Mouse (Mus musculus) liver, adult 2 months (tissue): ENCODE data around the gene Agtrap. TPM values are rescaled to one million over a fixed set of nuclear protein-coding genes. Genes with fewer than 3 reads are reported as not detected.
A peak's percentile ranks its signal among the peaks of the same experiment; 100 is the strongest.
"Not testable (repeated sequence)": the region's sequence is repeated elsewhere in the genome, so short reads cannot be mapped to it uniquely, and the experiment has no call there.

Experiments
- DNase-seq: peaks from one replicate; pipeline ENCODE4 v3.0.0-alpha.2; 2011; ENCODE audit warnings: low read depth, low spot score; ENCODE audit errors: extremely low read depth
- H3K27ac ChIP-seq: fragments of 200-500 bp; replicated peaks from 2 replicates; pipeline ENCODE4 v1.5.1; 2012; ENCODE audit warnings: low read depth, mild to moderate bottlenecking, control low read depth, inconsistent platforms, low read length; ENCODE audit not compliant: insufficient read depth
- H3K27me3 ChIP-seq: fragments of 200-500 bp; 2 replicates; pipeline ENCODE4 v1.6.1; 2012; ENCODE audit warnings: mild to moderate bottlenecking, moderate library complexity, low read length, inconsistent platforms; ENCODE audit not compliant: control insufficient read depth, insufficient read depth
- H3K36me3 ChIP-seq: fragments of 200-500 bp; 2 replicates; pipeline ENCODE4 v1.6.1; 2012; ENCODE audit warnings: low read length, inconsistent platforms; ENCODE audit not compliant: control insufficient read depth, insufficient read depth
- H3K4me1 ChIP-seq: fragments of 200-500 bp; 2 replicates; pipeline ENCODE4 v1.6.1; 2011; ENCODE audit warnings: low read length; ENCODE audit not compliant: control insufficient read depth, insufficient read depth
- H3K4me3 ChIP-seq: fragments of 200-500 bp; 2 replicates; pipeline ENCODE4 v1.5.1; 2011; ENCODE audit warnings: low read depth, mild to moderate bottlenecking, control low read depth, low read length, moderate library complexity; ENCODE audit not compliant: insufficient read depth
- H3K79me2 ChIP-seq: fragments of 200-500 bp; 2 replicates; pipeline ENCODE4 v1.6.1; 2012; ENCODE audit warnings: inconsistent platforms, mild to moderate bottlenecking, low read length, moderate library complexity; ENCODE audit not compliant: control insufficient read depth, insufficient read depth
- H3K9ac ChIP-seq: fragments of 200-500 bp; 2 replicates; pipeline ENCODE4 v1.6.1; 2012; ENCODE audit warnings: low read depth, mild to moderate bottlenecking, control low read depth, inconsistent platforms, low read length
- CTCF ChIP-seq: fragments of 200-500 bp; IDR thresholded peaks from 2 replicates; pipeline ENCODE4 v1.5.1; 2011; ENCODE audit warnings: low read depth, low read length, control low read depth
- POLR2A ChIP-seq: fragments of 200-500 bp; IDR thresholded peaks from 2 replicates; pipeline ENCODE4 v1.6.1; 2011; ENCODE audit warnings: low read length, control low read depth; ENCODE audit not compliant: insufficient read depth; ENCODE audit errors: extremely low read depth
- WGBS: fragments of 180-500 bp; shearing (Covaris S2); methylation state at CpG from one replicate; pipeline ENCODE4 v1.1.7; 2018; 5-methylcytosine and 5-hydroxymethylcytosine counted together
- polyA plus RNA-seq: library from polyadenylated mRNA; depleted of rRNA; stranded (reverse); fragments of >200 nt; gene quantifications from 2 replicates; pipeline ENCODE4 v1.2.3, GENCODE M21; 2012
- total RNA-seq: library from RNA; depleted of rRNA; stranded (reverse); fragments of >200 nt; gene quantifications from 2 replicates; pipeline ENCODE4 v1.2.3, GENCODE M21; 2014

Agtrap gene
- total and polyA plus RNA-seq, 2 experiments: 2.1 to 3.7 TPM

DNA sequence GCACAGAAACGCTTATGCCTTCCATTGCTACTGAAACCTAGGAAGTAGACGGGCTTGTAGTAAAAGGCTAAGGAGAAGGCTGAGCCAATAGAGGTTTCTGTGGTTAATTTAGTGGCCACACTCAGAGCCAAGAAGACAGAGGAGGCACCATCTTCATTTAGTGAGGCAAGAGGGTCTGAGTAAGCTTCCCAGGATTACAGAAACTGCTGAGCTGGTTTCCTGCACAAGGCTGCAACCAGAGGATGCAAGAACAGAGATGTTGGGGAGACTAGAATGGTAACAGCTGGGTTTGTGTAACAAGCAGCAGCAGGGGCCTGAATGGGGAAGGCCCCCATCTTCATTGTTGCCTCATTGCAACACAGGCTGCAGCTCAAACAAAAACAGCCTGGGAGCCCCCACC is 40.8 kb upstream of the Agtrap start:
- WGBS: 62% methylated on average over 2 of the region's 2 CpGs
- no peaks in the 10 kb centered on the region for H3K4me1 ChIP-seq
- H3K27ac ChIP-seq: no peak overlapping the region
- H3K4me3 ChIP-seq: no peak overlapping the region
- no peak for TF ChIP-seq CTCF
- no peak for TF ChIP-seq POLR2A
- H3K79me2 ChIP-seq: no peaks in the 10 kb centered on the region
- H3K9ac ChIP-seq: no peak overlapping the region
- no peaks in the 10 kb centered on the region for H3K36me3 ChIP-seq
- DNase-seq: no peak
- peaks cover 14% of the 10 kb centered on the region for H3K27me3 ChIP-seq

DNA sequence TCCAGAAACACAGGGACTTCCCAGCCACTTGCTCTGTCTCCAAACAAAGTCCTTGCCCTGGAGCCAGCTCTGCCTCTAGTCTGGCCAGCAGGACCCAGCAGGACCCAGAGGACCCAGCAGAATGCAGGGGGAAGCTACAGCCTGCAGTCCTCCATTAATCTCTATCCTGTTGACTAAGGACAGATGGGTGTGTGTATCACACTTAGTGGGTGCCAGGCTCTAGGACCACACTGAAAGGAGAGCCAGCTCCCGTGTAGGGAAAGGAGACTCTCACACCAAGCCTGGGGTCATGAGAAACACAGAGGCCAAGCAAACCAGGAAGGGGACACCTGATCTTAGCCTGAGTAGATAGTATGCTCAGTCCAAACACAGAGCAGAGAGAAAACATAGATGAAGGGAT is 40.4 kb upstream of the Agtrap start:
- no peak overlapping the region for H3K4me3 ChIP-seq
- H3K4me1 ChIP-seq: no peaks in the 10 kb centered on the region
- no peak overlapping the region for H3K27ac ChIP-seq
- no peak overlapping the region for H3K9ac ChIP-seq
- TF ChIP-seq CTCF (no peak), POLR2A (no peak)
- H3K79me2 ChIP-seq: no peaks in the 10 kb centered on the region
- H3K36me3 ChIP-seq: no peaks in the 10 kb centered on the region
- DNase-seq: no peak
- peaks cover 14% of the 10 kb centered on the region for H3K27me3 ChIP-seq
- 43% methylated on average over 1 of the region's 1 CpGs for WGBS

- Histone ChIP-seq H3K27ac (no peak overlapping the region), H3K9ac (no peak overlapping the region)
- WGBS: 86% methylated on average over 3 of the region's 3 CpGs
These were observed 34.8 kb upstream of the Agtrap start for GRCm38 (mm10) chr4:148122694-148123066.

GRCm38 (mm10) chr4:148121982-148122693 is 34.3 kb upstream of the Agtrap start:
- no peak overlapping the region for H3K27ac ChIP-seq
- H3K4me3 ChIP-seq: no peak overlapping the region
- no peak for DNase-seq
- H3K36me3 ChIP-seq: no peaks in the 10 kb centered on the region
- no peaks in the 10 kb centered on the region for H3K27me3 ChIP-seq
- WGBS: 60% methylated on average over 6 of the region's 6 CpGs
- no peaks in the 10 kb centered on the region for H3K4me1 ChIP-seq
- no peaks in the 10 kb centered on the region for H3K79me2 ChIP-seq
- no peak overlapping the region for H3K9ac ChIP-seq
- TF ChIP-seq POLR2A (no peak), CTCF (no peak)

More at GRCm38 (mm10) chr4:148122694-148123066, 34.8 kb upstream of the Agtrap start:
- DNase-seq: no peak
- Histone ChIP-seq H3K79me2 (no peaks in the 10 kb centered on the region), H3K4me3 (no peak overlapping the region), H3K27me3 (no peaks in the 10 kb centered on the region), H3K4me1 (no peaks in the 10 kb centered on the region), H3K36me3 (no peaks in the 10 kb centered on the region)
- TF ChIP-seq POLR2A (no peak), CTCF (no peak)

GRCm38 (mm10) chr4:148121362-148121761 is 33.5 kb upstream of the Agtrap start:
- Histone ChIP-seq H3K9ac (no peak overlapping the region), H3K27ac (no peak overlapping the region), H3K4me1 (no peaks in the 10 kb centered on the region), H3K4me3 (no peak overlapping the region), H3K36me3 (no peaks in the 10 kb centered on the region), H3K27me3 (no peaks in the 10 kb centered on the region), H3K79me2 (no peaks in the 10 kb centered on the region)
- no peak for TF ChIP-seq POLR2A
- TF ChIP-seq CTCF: no peak
- DNase-seq: no peak
- WGBS: 55% methylated on average over 4 of the region's 4 CpGs

GRCm38 (mm10) chr4:148120555-148120954 is 32.7 kb upstream of the Agtrap start:
- TF ChIP-seq POLR2A (no peak), CTCF (no peak)
- no peaks in the 10 kb centered on the region for H3K79me2 ChIP-seq
- H3K36me3 ChIP-seq: no peaks in the 10 kb centered on the region
- no peaks in the 10 kb centered on the region for H3K27me3 ChIP-seq
- H3K9ac ChIP-seq: no peak overlapping the region
- H3K4me1 ChIP-seq: no peaks in the 10 kb centered on the region
- DNase-seq: no peak
- WGBS: 64% methylated on average over 9 of the region's 9 CpGs
- H3K4me3 ChIP-seq: no peak overlapping the region
- H3K27ac ChIP-seq: no peak overlapping the region

- DNase-seq: peak; percentile 34
- H3K4me1 ChIP-seq, H3K4me3 ChIP-seq, H3K79me2 ChIP-seq, H3K27ac ChIP-seq, H3K36me3 ChIP-seq, H3K27me3 ChIP-seq, H3K9ac ChIP-seq: not testable (repeated sequence)
- WGBS: 34% methylated on average over 9 of the region's 9 CpGs
These were observed 31.7 kb upstream of the Agtrap start for GRCm38 (mm10) chr4:148119578-148119977.
